Mouse (Mus musculus) bone marrow macrophage, adult 2 months (primary cell): Measurements from ENCODE around the gene Pdcd4.

Experiments
- CTCF ChIP-seq: IDR thresholded peaks from 2 replicates; pipeline ENCODE4 v1.5.1; 2012; ENCODE audit warnings: low read depth, mild to moderate bottlenecking, low read length, moderate library complexity
- POLR2A ChIP-seq: IDR thresholded peaks from 2 replicates; pipeline ENCODE4 v1.6.1; 2012; ENCODE audit warnings: mild to moderate bottlenecking, low read depth, low read length, borderline replicate concordance

DNA sequence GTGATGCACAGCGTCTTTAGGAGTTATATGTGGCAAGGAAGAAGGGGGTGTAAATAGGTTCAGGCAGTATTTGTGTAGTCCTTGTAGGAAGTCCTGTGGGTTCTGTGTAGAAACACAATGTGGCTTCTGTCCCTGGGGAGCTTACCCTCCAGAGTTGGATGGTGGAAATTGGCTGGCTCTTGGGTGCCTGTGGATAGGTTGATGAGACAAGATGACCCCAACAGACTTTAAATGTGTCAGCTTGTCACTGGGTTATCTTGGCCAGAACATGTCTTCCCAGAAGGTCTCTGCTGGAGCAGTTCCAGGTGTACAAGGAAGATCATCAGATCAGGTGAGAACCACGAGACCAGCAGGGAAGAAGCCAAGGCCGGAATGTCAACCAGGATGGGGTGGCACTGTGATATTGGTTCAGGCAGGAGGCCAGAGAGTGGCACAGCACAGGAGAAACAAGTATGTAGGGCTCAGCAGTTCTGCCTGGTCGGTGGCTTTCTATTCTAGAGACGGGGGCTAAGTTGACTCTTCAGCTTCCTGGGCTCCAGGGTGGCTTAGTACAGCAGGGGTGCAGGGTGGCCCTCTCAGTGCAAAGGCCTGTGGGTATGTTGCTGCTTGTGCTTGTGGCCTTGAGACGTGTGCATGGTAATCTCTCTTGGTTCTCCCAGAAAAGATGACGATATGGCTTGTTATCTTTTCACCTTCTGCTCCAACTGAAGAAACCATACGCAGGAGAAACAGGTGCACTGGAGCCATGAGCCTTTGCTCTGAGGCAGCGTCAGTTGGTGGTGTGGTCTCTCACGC is 5.3 kb upstream of the Pdcd4 start:
- TF ChIP-seq POLR2A (no peak), CTCF (no peak)
